Mouse (Mus musculus): ENCODE data around the gene Dgke. TPM values are rescaled to one million over a fixed set of nuclear protein-coding genes. Genes with fewer than 3 reads are reported as not detected.
A peak's percentile ranks its signal among the peaks of the same experiment; 100 is the strongest.
"Not testable (repeated sequence)": the region's sequence is repeated elsewhere in the genome, so short reads cannot be mapped to it uniquely, and the experiment has no call there.

The Dgke gene
- total and polyA plus RNA-seq, 2 experiments from 2014 or later: 14.6 to 37.8 TPM

DNA sequence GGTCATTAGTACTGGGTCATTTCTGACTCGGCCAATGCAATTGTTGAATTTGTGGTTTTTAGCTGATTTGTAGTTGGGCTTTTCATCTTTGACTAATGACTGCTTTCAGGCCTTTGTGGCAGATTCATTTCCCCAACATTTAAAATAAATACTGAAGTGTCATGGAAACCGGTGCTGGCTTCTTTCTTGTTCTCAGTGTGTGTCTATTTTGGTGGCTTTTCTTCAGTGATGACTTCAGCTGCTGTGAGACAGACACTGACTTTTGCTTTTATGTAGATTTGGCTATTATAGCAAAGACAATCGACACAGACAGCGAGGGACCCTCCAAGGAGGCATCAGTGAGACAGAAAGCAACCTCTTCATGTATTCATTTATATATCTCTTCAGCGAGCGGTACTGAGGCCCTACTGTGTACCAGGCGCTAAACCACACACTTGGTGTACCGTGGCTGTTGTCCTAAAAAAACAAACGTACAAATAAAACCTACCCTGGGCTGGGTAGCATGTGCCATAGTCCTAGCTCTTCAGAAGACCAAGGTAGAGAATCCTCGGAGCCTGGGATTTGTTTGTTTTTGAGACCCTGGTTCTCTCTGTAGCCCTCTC, 19.7 kb upstream of the Dgke start:
- Histone ChIP-seq H3K9me3 (ENCODE audit: low read length) (no peaks in the 10 kb centered on the region), H3K27me3 (ENCODE audit: insufficient read depth, low read length) (no peaks in the 10 kb centered on the region), H3K36me3 (ENCODE audit: insufficient read depth) (no peaks in the 10 kb centered on the region), H3K4me1 (ENCODE audit: insufficient read depth) (no peaks in the 10 kb centered on the region), H3K4me2 (ENCODE audit: low read depth) (no peak overlapping the region), H3K9ac (no peak overlapping the region), H3K27ac (ENCODE audit: low read depth, low read length) (no peak overlapping the region), H3K4me3 (ENCODE audit: low read depth, low read length) (no peak overlapping the region)
- 74% methylated on average over 10 of the region's 10 CpGs for WGBS
- no peak for TF ChIP-seq CTCF (IDR thresholded peaks at IDR 0.05; ENCODE audit: low read depth)
- peak; percentile 15 for DNase-seq
- ATAC-seq: peak; percentile 23; the same call in 1 of the 2 replicates

- 40% methylated on average over 7 of the region's 7 CpGs for WGBS
- H3K36me3 ChIP-seq (ENCODE audit: insufficient read depth): no peaks in the 10 kb centered on the region
- TF ChIP-seq CTCF (IDR thresholded peaks at IDR 0.05; ENCODE audit: low read depth): peak; percentile 75
- no peak overlapping the region for H3K4me2 ChIP-seq (ENCODE audit: low read depth)
- peak; percentile 67 for DNase-seq
- no peak overlapping the region for H3K4me3 ChIP-seq (ENCODE audit: low read depth, low read length)
- no peaks in the 10 kb centered on the region for H3K27me3 ChIP-seq (ENCODE audit: insufficient read depth, low read length)
- H3K9ac ChIP-seq: no peak overlapping the region
- H3K9me3 ChIP-seq (ENCODE audit: low read length): no peaks in the 10 kb centered on the region
- ATAC-seq: no peak
- no peak overlapping the region for H3K27ac ChIP-seq (ENCODE audit: low read depth, low read length)
- H3K4me1 ChIP-seq (ENCODE audit: insufficient read depth): no peaks in the 10 kb centered on the region
Observed at GRCm38 (mm10) chr11:89084601-89085000, 18.0 kb upstream of the Dgke start.

DNA sequence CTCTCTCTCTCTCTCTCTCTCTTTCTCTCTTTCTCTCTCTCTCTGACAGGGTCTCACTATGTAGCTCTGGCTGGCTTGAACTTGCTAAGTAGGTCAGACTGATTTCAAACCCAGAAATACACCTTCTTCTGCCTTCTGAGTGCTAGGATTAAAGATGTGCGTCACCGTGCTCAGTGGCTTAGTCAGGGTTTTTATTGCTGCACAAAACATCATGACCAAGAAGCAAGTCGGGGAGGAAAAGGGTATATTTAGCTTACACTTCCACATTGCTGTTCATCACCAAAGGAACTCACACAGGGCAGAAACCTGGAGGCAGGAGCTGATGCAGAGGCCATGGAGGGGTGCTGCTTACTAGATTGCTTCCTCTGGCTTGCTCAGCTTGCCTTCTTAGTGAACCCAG, 16.0 kb upstream of the Dgke start:
- not testable (repeated sequence) for ATAC-seq; H3K27ac ChIP-seq (ENCODE audit: low read depth, low read length); H3K36me3 ChIP-seq (ENCODE audit: insufficient read depth)

GRCm38 (mm10) chr11:89081906-89082305, 15.3 kb upstream of the Dgke start:
- not testable (repeated sequence) for H3K9ac ChIP-seq; H3K27ac ChIP-seq (ENCODE audit: low read depth, low read length); DNase-seq; H3K36me3 ChIP-seq (ENCODE audit: insufficient read depth); H3K4me2 ChIP-seq (ENCODE audit: low read depth); H3K4me3 ChIP-seq (ENCODE audit: low read depth, low read length); H3K4me1 ChIP-seq (ENCODE audit: insufficient read depth); H3K9me3 ChIP-seq (ENCODE audit: low read length); ATAC-seq; H3K27me3 ChIP-seq (ENCODE audit: insufficient read depth, low read length)
- 35% methylated on average over 5 of the region's 5 CpGs for WGBS

More for the DNA sequence above, 16.0 kb upstream of the Dgke start:
- not testable (repeated sequence) for H3K4me3 ChIP-seq (ENCODE audit: low read depth, low read length); H3K4me2 ChIP-seq (ENCODE audit: low read depth); H3K9ac ChIP-seq; DNase-seq; H3K9me3 ChIP-seq (ENCODE audit: low read length); H3K27me3 ChIP-seq (ENCODE audit: insufficient read depth, low read length); H3K4me1 ChIP-seq (ENCODE audit: insufficient read depth)
- 88% methylated on average over 3 of the region's 3 CpGs for WGBS

DNA sequence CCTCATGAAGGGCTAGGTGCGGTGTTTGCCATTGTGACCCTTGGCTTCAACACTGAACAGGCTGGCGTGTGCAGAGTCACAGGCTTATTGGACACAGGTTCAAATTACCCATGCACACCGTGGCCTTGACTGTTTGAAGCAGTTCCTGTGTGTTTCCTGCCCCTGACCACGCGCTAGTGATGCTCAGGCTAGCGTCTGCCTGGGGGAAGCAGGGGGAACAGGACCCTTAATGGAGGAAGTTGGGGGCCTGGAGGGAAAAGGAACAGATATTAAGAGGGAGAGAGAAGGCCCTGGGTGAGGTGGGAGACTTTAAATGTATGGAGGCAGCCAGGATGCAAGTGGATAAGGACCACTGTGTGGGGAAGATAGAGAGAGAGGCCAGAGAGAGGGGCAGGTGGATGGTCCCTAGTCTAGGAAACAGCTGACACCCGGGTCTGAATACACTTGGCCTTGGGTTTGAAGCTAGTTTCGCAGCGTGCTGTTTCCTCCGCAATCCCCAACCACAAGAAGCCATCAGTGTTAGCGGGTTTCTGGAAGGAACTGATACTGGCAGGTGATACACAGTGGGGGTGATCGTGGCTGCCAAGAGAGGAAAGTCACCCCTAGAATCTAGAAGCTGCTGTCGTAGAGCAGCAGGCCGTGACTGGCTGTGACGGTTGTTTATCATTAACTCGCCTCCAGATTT, 12.5 kb upstream of the Dgke start:
- no peak for DNase-seq
- no peaks in the 10 kb centered on the region for H3K27me3 ChIP-seq (ENCODE audit: insufficient read depth, low read length)
- H3K27ac ChIP-seq (ENCODE audit: low read depth, low read length): no peak overlapping the region
- H3K9me3 ChIP-seq (ENCODE audit: low read length): no peaks in the 10 kb centered on the region
- TF ChIP-seq CTCF (IDR thresholded peaks at IDR 0.05; ENCODE audit: low read depth): no peak
- 87% methylated on average over 16 of the region's 16 CpGs for WGBS
- H3K4me3 ChIP-seq (ENCODE audit: low read depth, low read length): no peak overlapping the region
- no peaks in the 10 kb centered on the region for H3K36me3 ChIP-seq (ENCODE audit: insufficient read depth)
- ATAC-seq: no peak
- no peak overlapping the region for H3K4me2 ChIP-seq (ENCODE audit: low read depth)
- no peak overlapping the region for H3K9ac ChIP-seq
- H3K4me1 ChIP-seq (ENCODE audit: insufficient read depth): no peaks in the 10 kb centered on the region

- no peaks in the 10 kb centered on the region for H3K4me1 ChIP-seq (ENCODE audit: insufficient read depth)
- H3K4me2 ChIP-seq (ENCODE audit: low read depth): no peak overlapping the region
- H3K27ac ChIP-seq (ENCODE audit: low read depth, low read length): no peak overlapping the region
- no peaks in the 10 kb centered on the region for H3K27me3 ChIP-seq (ENCODE audit: insufficient read depth, low read length)
- no peak for DNase-seq
- WGBS: 93% methylated on average over 3 of the region's 3 CpGs
- H3K9ac ChIP-seq: no peak overlapping the region
- H3K9me3 ChIP-seq (ENCODE audit: low read length): no peaks in the 10 kb centered on the region
- ATAC-seq: no peak
- H3K4me3 ChIP-seq (ENCODE audit: low read depth, low read length): no peak overlapping the region
- H3K36me3 ChIP-seq (ENCODE audit: insufficient read depth): no peaks in the 10 kb centered on the region
- TF ChIP-seq CTCF (IDR thresholded peaks at IDR 0.05; ENCODE audit: low read depth): no peak
Observed at GRCm38 (mm10) chr11:89078305-89078704, 11.7 kb upstream of the Dgke start.

- no peak overlapping the region for H3K4me2 ChIP-seq (ENCODE audit: low read depth)
- ATAC-seq: no peak
- 87% methylated on average over 8 of the region's 8 CpGs for WGBS
- no peaks in the 10 kb centered on the region for H3K9me3 ChIP-seq (ENCODE audit: low read length)
- no peaks in the 10 kb centered on the region for H3K36me3 ChIP-seq (ENCODE audit: insufficient read depth)
- no peak for DNase-seq
- H3K4me1 ChIP-seq (ENCODE audit: insufficient read depth): no peaks in the 10 kb centered on the region
- no peaks in the 10 kb centered on the region for H3K27me3 ChIP-seq (ENCODE audit: insufficient read depth, low read length)
- no peak for TF ChIP-seq CTCF (IDR thresholded peaks at IDR 0.05; ENCODE audit: low read depth)
- no peak overlapping the region for H3K27ac ChIP-seq (ENCODE audit: low read depth, low read length)
- no peak overlapping the region for H3K4me3 ChIP-seq (ENCODE audit: low read depth, low read length)
- H3K9ac ChIP-seq: no peak overlapping the region
Observed at GRCm38 (mm10) chr11:89077601-89078000, 11.0 kb upstream of the Dgke start.

Measured in forebrain, postnatal 0 days (tissue).